Mouse (Mus musculus): ENCODE measurements around the gene Uhrf2.

Gene Uhrf2

GRCm38 (mm10) chr19:30125670-30126059 is 95.4 kb downstream of the Uhrf2 start:
- no peak for DNase-seq

GRCm38 (mm10) chr19:30128177-30128576 is 97.9 kb downstream of the Uhrf2 start:
- DNase-seq = no peak

- no peak for DNase-seq
Measured at GRCm38 (mm10) chr19:30136308-30136707, 106.0 kb downstream of the Uhrf2 start.
